Mouse (Mus musculus) heart, postnatal 14 days (tissue): ENCODE measurements around the gene Olfr1099. TPM values are rescaled to one million over a fixed set of nuclear protein-coding genes. Genes with fewer than 3 reads are reported as not detected.

Source experiments
- DNase-seq, 2 experiments: peaks; one replicate each; pipeline ENCODE4 v3.0.0; 2021 to 2022
- intact Hi-C: fragments of 180-260 bp; cut with DNase I; formaldehyde crosslinking; loops from one replicate; pipeline ENCODE4 v1.15.1; 2025
- long read RNA-seq, 2 experiments: library from polyadenylated mRNA; stranded (forward); transcript quantifications; one replicate each; pipeline ENCODE4 v2.0.0; 2021
- total RNA-seq, 2 experiments: library from RNA; stranded (reverse); gene quantifications; 2 replicates each; pipeline ENCODE4 v1.2.3; 2021

Gene Olfr1099
- not detected for total RNA-seq
- long read RNA-seq, experiment 1 = 0 reads
- long read RNA-seq, experiment 2 = 0 reads

GRCm38 (mm10) chr2:86960593-86960992 lies at the start of gene Olfr1099:
Gene Olfr1099 (minus strand): TSS chr2:86960693.
- DNase-seq = no peak
- intact Hi-C loops = no loop called here

DNA sequence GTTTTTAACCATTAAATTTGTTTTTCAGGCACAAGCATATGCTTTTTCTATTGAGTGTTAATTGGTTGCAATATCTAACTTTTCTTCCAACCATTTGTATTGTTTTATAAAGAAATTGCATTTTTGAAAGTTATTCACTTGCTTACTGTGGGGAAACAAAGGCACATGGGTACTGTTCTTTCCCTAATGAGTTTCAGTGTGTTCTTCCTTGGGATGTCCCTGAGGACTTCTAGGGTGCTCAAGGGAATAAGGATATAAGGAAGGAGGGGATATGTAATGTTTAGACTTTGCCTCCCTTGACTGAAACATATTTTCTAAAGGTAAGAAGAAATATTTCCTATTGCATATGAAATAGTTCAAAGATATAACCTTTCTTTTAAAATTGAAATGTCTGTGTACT lies 37.6 kb upstream of the Olfr1099 start, which contains the start of gene Olfr1102:
Gene Olfr1102, plus strand, starts transcription at position 301 of the 400 bp plus-strand sequence.
- DNase-seq = no peak
- intact Hi-C loops = no loop called here

- no peak for DNase-seq
- intact Hi-C loops = no loop called here
Measured at GRCm38 (mm10) chr2:86991121-86991520, 30.6 kb upstream of the Olfr1099 start, which contains the start of gene Olfr1101. Gene Olfr1101 (minus strand): TSS chr2:86991221.

DNA sequence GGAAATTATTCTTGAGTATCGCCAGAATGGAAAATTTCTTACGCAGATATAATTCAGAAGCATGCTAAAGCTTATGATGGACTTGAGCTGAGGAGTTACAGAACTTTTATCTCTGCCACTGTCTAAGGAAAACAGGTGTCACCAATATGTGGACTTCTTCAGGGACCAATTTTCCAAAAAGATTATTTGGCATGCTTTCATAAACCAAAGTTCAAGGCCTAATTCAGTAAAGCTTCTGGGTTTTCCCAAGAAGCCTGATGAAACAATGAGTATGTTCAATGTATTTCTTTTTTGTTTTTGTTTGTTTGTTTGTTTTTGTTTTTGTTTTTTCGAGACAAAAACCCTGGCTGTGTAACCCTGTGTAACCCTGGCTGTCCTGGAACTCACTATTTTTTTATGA lies 19.4 kb upstream of the Olfr1099 start, which contains the start of gene Olfr1100:
Gene Olfr1100, minus strand, starts transcription at position 101 of the 400 bp plus-strand sequence.
- no peak for DNase-seq
- intact Hi-C loops = no loop called here

- intact Hi-C loops = no loop called here
- no peak for DNase-seq
Measured at GRCm38 (mm10) chr2:86926557-86926956, 33.9 kb downstream of the Olfr1099 start.

DNA sequence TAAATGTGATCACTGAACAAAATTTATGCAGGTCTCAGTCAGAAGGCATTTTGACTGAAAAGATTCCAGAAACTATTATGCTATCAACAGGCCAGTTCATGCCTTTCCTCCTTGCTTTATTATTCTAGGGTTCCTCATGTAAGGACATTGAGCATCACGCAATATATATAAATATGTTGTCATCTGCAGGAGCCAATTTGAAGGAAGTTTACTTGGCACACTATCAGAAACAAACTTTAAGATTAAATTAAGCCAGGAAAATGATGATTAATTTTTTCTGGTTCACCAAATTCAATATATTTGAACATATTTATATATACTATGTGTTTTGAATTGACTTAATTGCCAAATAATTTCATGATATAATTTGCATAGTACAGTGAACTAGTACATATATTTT lies 36.0 kb downstream of the Olfr1099 start, which contains the start of gene Olfr1098:
Gene Olfr1098, minus strand, starts transcription at position 101 of the 400 bp plus-strand sequence.
- no peak for DNase-seq

DNA sequence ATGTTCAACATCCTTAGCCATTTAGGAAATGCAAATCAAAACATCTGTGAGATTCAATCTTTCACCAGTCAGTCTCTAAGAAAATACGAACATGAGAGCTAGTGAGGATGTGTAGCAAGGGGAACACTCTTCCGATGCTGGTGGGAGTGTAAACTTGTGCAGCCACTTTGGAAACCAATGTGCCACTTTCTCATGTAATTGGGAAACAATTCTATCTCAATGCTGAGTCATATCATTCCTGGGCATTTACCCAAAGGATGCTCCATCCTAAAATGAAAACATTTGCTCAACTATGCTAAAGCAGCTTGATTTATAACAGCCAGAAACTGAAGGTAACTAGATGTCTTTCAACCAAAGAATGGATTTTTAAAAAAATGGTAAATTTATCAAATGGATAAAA lies 54.8 kb downstream of the Olfr1099 start:
- DNase-seq = no peak
- intact Hi-C loops = no loop called here

More for the DNA sequence above, 36.0 kb downstream of the Olfr1099 start, which contains the start of gene Olfr1098:
- intact Hi-C loops = no loop called here

Other genes starting within 250 kb of the Olfr1099 start
- gene Olfr1089, start 227.0 kb downstream of the Olfr1099 start, total RNA-seq = not detected
- gene Olfr1090, start 201.7 kb downstream of the Olfr1099 start, total RNA-seq = not detected
- gene Olfr1093, start 178.2 kb downstream of the Olfr1099 start, total RNA-seq = not detected
- gene Olfr141, start 150.7 kb downstream of the Olfr1099 start, total RNA-seq = not detected
- not detected for gene Olfr1094, start 136.0 kb downstream of the Olfr1099 start, total RNA-seq
- not detected for gene Olfr1095, start 109.0 kb downstream of the Olfr1099 start, total RNA-seq
- gene Gm13723, start 85.9 kb downstream of the Olfr1099 start, total RNA-seq = not detected
- not detected for gene Olfr1097, start 68.5 kb downstream of the Olfr1099 start, total RNA-seq
- not detected for gene Olfr1098, start 36.1 kb downstream of the Olfr1099 start, total RNA-seq
- not detected for gene Olfr1100, start 19.3 kb upstream of the Olfr1099 start, total RNA-seq
- not detected for gene Olfr1101, start 30.5 kb upstream of the Olfr1099 start, total RNA-seq
- not detected for gene Olfr1102, start 37.7 kb upstream of the Olfr1099 start, total RNA-seq
- not detected for gene Olfr1104, start 66.4 kb upstream of the Olfr1099 start, total RNA-seq
- gene Olfr1105, start 75.8 kb upstream of the Olfr1099 start, total RNA-seq = not detected
- gene Olfr1106, start 91.6 kb upstream of the Olfr1099 start, total RNA-seq = not detected
- gene Olfr1107, start 115.1 kb upstream of the Olfr1099 start, total RNA-seq = not detected
- not detected for gene Olfr1109, start 135.3 kb upstream of the Olfr1099 start, total RNA-seq
- not detected for gene Olfr259, start 153.9 kb upstream of the Olfr1099 start, total RNA-seq
- not detected for gene Olfr1110, start 179.6 kb upstream of the Olfr1099 start, total RNA-seq
- not detected for gene Olfr1111, start 191.9 kb upstream of the Olfr1099 start, total RNA-seq
- gene Olfr1112, start 227.1 kb upstream of the Olfr1099 start, total RNA-seq = not detected
- not detected for gene Olfr1113, start 248.3 kb upstream of the Olfr1099 start, total RNA-seq